Mouse (Mus musculus) lung, embryonic 16.5 days (tissue): ENCODE results near the gene Mbnl2. TPM values are rescaled to one million over a fixed set of nuclear protein-coding genes. Genes with fewer than 3 reads are reported as not detected.

Experiments used
- ATAC-seq: fragments of 200-750 bp; cut with Nextera tagmentation; 2 replicates; pipeline ENCODE4 v1.8.0; 2017; ENCODE audit warnings: low read depth, mild to moderate bottlenecking, moderate library complexity
- H3K27ac ChIP-seq: fragments of 300-500 bp; sonication (generic); 2 replicates; pipeline ENCODE4 v1.5.1; 2014; ENCODE audit warnings: mild to moderate bottlenecking, control low read depth, low read length
- H3K27me3 ChIP-seq: fragments of 300-500 bp; sonication (generic); 2 replicates; pipeline ENCODE4 v1.6.1; 2014; ENCODE audit warnings: low read depth, low read length, mixed read lengths; ENCODE audit not compliant: control insufficient read depth, insufficient read depth
- H3K36me3 ChIP-seq: fragments of 300-500 bp; sonication (generic); 2 replicates; pipeline ENCODE4 v1.6.1; 2014; ENCODE audit warnings: low read length; ENCODE audit not compliant: control insufficient read depth, insufficient read depth
- H3K4me1 ChIP-seq: fragments of 300-500 bp; sonication (generic); replicated peaks from 2 replicates; pipeline ENCODE4 v1.6.1; 2014; ENCODE audit warnings: low read length, mixed read lengths; ENCODE audit not compliant: control insufficient read depth, insufficient read depth
- H3K4me2 ChIP-seq: fragments of 300-500 bp; sonication (generic); 2 replicates; pipeline ENCODE4 v1.6.1; 2014; ENCODE audit warnings: low read depth, low read length, control low read depth
- H3K4me3 ChIP-seq: fragments of 300-500 bp; sonication (generic); 2 replicates; pipeline ENCODE4 v1.5.1; 2014; ENCODE audit warnings: mild to moderate bottlenecking, low read length, control low read depth
- H3K9ac ChIP-seq: fragments of 300-500 bp; sonication (generic); 2 replicates; pipeline ENCODE4 v1.6.1; 2014; ENCODE audit warnings: low read length, control low read depth
- H3K9me3 ChIP-seq: fragments of 300-500 bp; sonication (generic); 2 replicates; pipeline ENCODE4 v1.6.1; 2016; ENCODE audit warnings: low read length; ENCODE audit not compliant: control insufficient read depth
- WGBS: fragments of 180-500 bp; shearing (Covaris S2); extraction: QIAGEN DNeasy Blood & Tissue Kit; methylation state at CpG from one replicate; pipeline ENCODE4 v1.1.7; 2014; 5-methylcytosine and 5-hydroxymethylcytosine counted together
- polyA plus RNA-seq: library from polyadenylated mRNA; unstranded; fragments of >200 nt; fragmentation: Nextera tagmentation; extraction: Ambion mirVana; gene quantifications from 2 replicates; pipeline ENCODE4 v1.2.1, GENCODE M21; 2015

Mbnl2 gene
- polyA plus RNA-seq, 1 experiment from 2014 or later: 164 TPM

- Histone ChIP-seq H3K36me3 (no peaks in the 10 kb centered on the region; the same call in 1 of the 2 replicates), H3K4me2 (no peak overlapping the region), H3K9me3 (no peaks in the 10 kb centered on the region), H3K4me1 (peaks cover 67% of the 10 kb centered on the region), H3K9ac (no peak overlapping the region; the same call in 1 of the 2 replicates), H3K4me3 (no peak overlapping the region), H3K27ac (no peak overlapping the region), H3K27me3 (no peaks in the 10 kb centered on the region)
- no peak for ATAC-seq
- WGBS: 63% methylated on average over 8 of the region's 8 CpGs
Measured at GRCm38 (mm10) chr14:120283787-120284186, 8.3 kb downstream of the Mbnl2 start.

- Histone ChIP-seq H3K9me3 (no peaks in the 10 kb centered on the region), H3K27me3 (no peaks in the 10 kb centered on the region), H3K36me3 (no peaks in the 10 kb centered on the region; the same call in 1 of the 2 replicates), H3K4me3 (no peak overlapping the region), H3K4me2 (no peak overlapping the region), H3K27ac (no peak overlapping the region), H3K9ac (no peak overlapping the region), H3K4me1 (peaks cover 66% of the 10 kb centered on the region)
- no peak for ATAC-seq
- 79% methylated on average over 5 of the region's 5 CpGs for WGBS
Measured at GRCm38 (mm10) chr14:120284504-120284903, 9.0 kb downstream of the Mbnl2 start.

GRCm38 (mm10) chr14:120287121-120287986, 11.9 kb downstream of the Mbnl2 start:
- Histone ChIP-seq H3K27me3 (no peaks in the 10 kb centered on the region), H3K9ac (peak overlapping the region; percentile 11; the same call in 1 of the 2 replicates), H3K27ac (peak overlapping the region; percentile 66), H3K4me2 (peak overlapping the region; percentile 1), H3K4me1 (peaks cover 61% of the 10 kb centered on the region), H3K9me3 (no peaks in the 10 kb centered on the region), H3K4me3 (no peak overlapping the region), H3K36me3 (no peaks in the 10 kb centered on the region; the same call in 1 of the 2 replicates)
- peak; percentile 29 for ATAC-seq
- WGBS: 50% methylated on average over 21 of the region's 21 CpGs

GRCm38 (mm10) chr14:120287987-120288275, 12.5 kb downstream of the Mbnl2 start:
- peak overlapping the region; percentile 66 for H3K27ac ChIP-seq
- no peak overlapping the region for H3K4me2 ChIP-seq
- peaks cover 65% of the 10 kb centered on the region for H3K4me1 ChIP-seq

GRCm38 (mm10) chr14:120288378-120289002, 13.0 kb downstream of the Mbnl2 start:
- no peak overlapping the region for H3K9ac ChIP-seq
- no peak overlapping the region for H3K4me2 ChIP-seq
- H3K4me1 ChIP-seq: peaks cover 68% of the 10 kb centered on the region
- H3K27ac ChIP-seq: peak overlapping the region; percentile 62
- H3K9me3 ChIP-seq: no peaks in the 10 kb centered on the region
- H3K4me3 ChIP-seq: no peak overlapping the region
- no peaks in the 10 kb centered on the region for H3K27me3 ChIP-seq
- no peaks in the 10 kb centered on the region; the same call in 1 of the 2 replicates for H3K36me3 ChIP-seq
- ATAC-seq: no peak
- 63% methylated on average over 10 of the region's 10 CpGs for WGBS

More at GRCm38 (mm10) chr14:120287987-120288275, 12.5 kb downstream of the Mbnl2 start:
- ATAC-seq: no peak
- no peak overlapping the region for H3K9ac ChIP-seq
- no peaks in the 10 kb centered on the region for H3K27me3 ChIP-seq
- no peaks in the 10 kb centered on the region for H3K9me3 ChIP-seq
- no peak overlapping the region for H3K4me3 ChIP-seq
- H3K36me3 ChIP-seq: no peaks in the 10 kb centered on the region; the same call in 1 of the 2 replicates

- no peaks in the 10 kb centered on the region for H3K9me3 ChIP-seq
- H3K36me3 ChIP-seq: no peaks in the 10 kb centered on the region; the same call in 1 of the 2 replicates
- H3K27me3 ChIP-seq: no peaks in the 10 kb centered on the region
- H3K4me2 ChIP-seq: no peak overlapping the region
- WGBS: 49% methylated on average over 9 of the region's 9 CpGs
- H3K27ac ChIP-seq: peak overlapping the region; percentile 62
- ATAC-seq: 0 out of 2 replicates have a peak, but pooled peaks have one; percentile 26
- no peak overlapping the region for H3K9ac ChIP-seq
- H3K4me1 ChIP-seq: peaks cover 69% of the 10 kb centered on the region
- H3K4me3 ChIP-seq: no peak overlapping the region
Measured at GRCm38 (mm10) chr14:120289065-120289464, 13.6 kb downstream of the Mbnl2 start.

GRCm38 (mm10) chr14:120289528-120289927, 14.1 kb downstream of the Mbnl2 start:
- Histone ChIP-seq H3K4me2 (no peak overlapping the region), H3K9ac (no peak overlapping the region)
- WGBS: 65% methylated on average over 7 of the region's 7 CpGs

GRCm38 (mm10) chr14:120291226-120291757, 15.8 kb downstream of the Mbnl2 start:
- Histone ChIP-seq H3K4me1 (peaks cover 76% of the 10 kb centered on the region), H3K4me3 (no peak overlapping the region), H3K4me2 (no peak overlapping the region), H3K27ac (no peak overlapping the region), H3K9ac (no peak overlapping the region), H3K27me3 (no peaks in the 10 kb centered on the region), H3K36me3 (0 out of 2 replicates have a peak, but pooled peaks cover 4% of the 10 kb centered on the region), H3K9me3 (no peaks in the 10 kb centered on the region)
- no peak for ATAC-seq
- WGBS: 81% methylated on average over 13 of the region's 13 CpGs

More at GRCm38 (mm10) chr14:120289528-120289927, 14.1 kb downstream of the Mbnl2 start:
- H3K4me1 ChIP-seq: peaks cover 73% of the 10 kb centered on the region
- H3K36me3 ChIP-seq: no peaks in the 10 kb centered on the region
- H3K27me3 ChIP-seq: no peaks in the 10 kb centered on the region
- ATAC-seq: no peak
- H3K4me3 ChIP-seq: no peak overlapping the region
- no peaks in the 10 kb centered on the region for H3K9me3 ChIP-seq
- H3K27ac ChIP-seq: peak overlapping the region; percentile 62

- 0 out of 2 replicates have a peak overlapping the region, but pooled peaks have one; percentile 23 for H3K27ac ChIP-seq
- 70% methylated on average over 5 of the region's 5 CpGs for WGBS
- H3K9ac ChIP-seq: no peak overlapping the region
- no peak overlapping the region for H3K4me2 ChIP-seq
- H3K9me3 ChIP-seq: no peaks in the 10 kb centered on the region
- no peaks in the 10 kb centered on the region for H3K27me3 ChIP-seq
- 0 out of 2 replicates have a peak, but pooled peaks cover 4% of the 10 kb centered on the region for H3K36me3 ChIP-seq
- H3K4me3 ChIP-seq: no peak overlapping the region
- no peak for ATAC-seq
- peaks cover 76% of the 10 kb centered on the region for H3K4me1 ChIP-seq
Measured at GRCm38 (mm10) chr14:120292133-120292532, 16.7 kb downstream of the Mbnl2 start.
